Mouse (Mus musculus): ENCODE data around the gene Pglyrp2. TPM values are rescaled to one million over a fixed set of nuclear protein-coding genes. Genes with fewer than 3 reads are reported as not detected.
A peak's percentile ranks its signal among the peaks of the same experiment; 100 is the strongest.

The Pglyrp2 gene
- 1.8 and 2.2 TPM in 2 replicates for polyA plus RNA-seq (2014; fragmentation: Nextera tagmentation; extraction: Ambion mirVana)

DNA sequence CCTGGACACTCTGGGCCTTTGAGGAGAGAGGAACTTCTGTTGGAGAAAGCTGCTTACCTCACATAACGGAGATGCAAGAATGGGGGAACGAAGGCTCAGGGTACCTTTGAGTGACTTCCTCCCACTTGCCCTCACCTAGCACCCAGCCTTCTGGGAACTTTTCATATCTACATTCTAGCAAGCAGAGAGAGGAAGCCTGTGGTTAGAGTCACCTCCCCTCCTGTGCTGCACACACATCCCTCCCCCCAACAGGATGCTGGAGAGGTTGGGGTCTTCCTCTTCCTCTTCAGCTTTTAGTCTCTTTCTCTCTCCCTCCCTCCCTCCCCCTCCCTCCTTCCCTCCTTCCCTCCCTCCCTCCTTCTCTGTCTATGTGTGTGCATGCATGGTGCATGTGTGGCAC, at the start of gene Pglyrp2:
Gene Pglyrp2 (minus strand): TSS at position 134 of the 400 bp plus-strand sequence.
- Histone ChIP-seq H3K4me2 (no peak within 1 kb of the TSS), H3K9ac (ENCODE audit: low read depth, low read length) (no peak within 1 kb of the TSS), H3K4me1 (replicated peaks; ENCODE audit: control insufficient read depth, insufficient read depth, low read length) (peaks cover 3% of the 10 kb centered on the region; the same call in 1 of the 2 replicates), H3K36me3 (ENCODE audit: control insufficient read depth, insufficient read depth, low read length) (no peaks in the 10 kb centered on the region), H3K27me3 (replicated peaks; ENCODE audit: control insufficient read depth, insufficient read depth, low read length) (no peaks in the 10 kb centered on the region), H3K9me3 (ENCODE audit: control insufficient read depth, low read length) (no peaks in the 10 kb centered on the region), H3K27ac (ENCODE audit: low read depth, low read length) (no peak within 1 kb of the TSS), H3K4me3 (ENCODE audit: low read depth, low read length) (no peak within 1 kb of the TSS)
- 57% methylated on average over 2 of the region's 2 CpGs for WGBS
- no peak for ATAC-seq (replicated peaks; ENCODE audit: low FRiP score)
- no peak for DNase-seq (ENCODE audit: low spot score)

DNA sequence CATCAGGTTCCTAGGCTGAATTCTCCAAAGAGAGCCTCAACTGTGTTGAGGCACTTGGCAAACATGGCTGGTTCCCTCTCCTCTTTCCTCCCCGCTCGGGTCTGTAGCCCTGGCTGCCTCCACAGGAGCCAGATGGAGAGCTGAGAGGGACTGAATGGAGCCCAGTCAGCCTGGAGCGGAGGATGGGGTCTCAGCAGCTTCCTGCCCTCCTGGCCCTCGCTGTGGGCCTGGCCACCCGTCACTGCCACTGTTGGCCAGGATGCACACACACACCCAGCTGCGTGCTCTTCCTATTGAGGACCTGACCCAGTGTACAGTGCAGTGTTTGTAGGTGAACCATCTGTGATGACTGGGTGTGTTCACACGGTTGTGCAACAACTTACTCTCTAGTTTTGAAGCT, 48.2 kb upstream of the Pglyrp2 start:
- Histone ChIP-seq H3K36me3 (ENCODE audit: control insufficient read depth, insufficient read depth, low read length) (no peaks in the 10 kb centered on the region), H3K27me3 (replicated peaks; ENCODE audit: control insufficient read depth, insufficient read depth, low read length) (peaks cover 4% of the 10 kb centered on the region), H3K9me3 (ENCODE audit: control insufficient read depth, low read length) (no peaks in the 10 kb centered on the region), H3K27ac (ENCODE audit: low read depth, low read length) (no peak overlapping the region), H3K4me1 (replicated peaks; ENCODE audit: control insufficient read depth, insufficient read depth, low read length) (no peaks in the 10 kb centered on the region), H3K4me3 (ENCODE audit: low read depth, low read length) (no peak overlapping the region), H3K4me2 (no peak overlapping the region), H3K9ac (ENCODE audit: low read depth, low read length) (no peak overlapping the region)
- no peak for DNase-seq (ENCODE audit: low spot score)
- ATAC-seq (replicated peaks; ENCODE audit: low FRiP score): no peak
- 51% methylated on average over 7 of the region's 7 CpGs for WGBS

DNA sequence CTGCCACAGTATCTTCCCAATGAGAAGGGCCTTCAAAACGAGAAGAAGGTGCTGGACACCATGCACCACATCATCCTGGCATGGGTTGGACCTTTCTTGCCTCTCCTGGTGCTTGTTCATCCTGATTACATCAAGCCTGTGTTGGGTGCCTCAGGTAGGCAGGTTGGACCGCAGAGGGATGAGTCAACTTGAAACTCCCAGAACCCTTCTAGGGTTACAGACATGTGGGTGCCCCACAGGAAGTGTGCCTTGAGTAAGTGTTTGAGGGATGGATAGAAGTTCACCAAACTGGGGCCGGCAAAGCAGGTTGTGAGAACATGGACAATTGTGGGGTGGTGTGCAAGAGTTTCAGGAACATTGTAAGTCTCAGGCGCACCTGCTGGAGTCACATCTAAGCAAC, 46.8 kb upstream of the Pglyrp2 start:
- Histone ChIP-seq H3K9ac (ENCODE audit: low read depth, low read length) (no peak overlapping the region), H3K36me3 (ENCODE audit: control insufficient read depth, insufficient read depth, low read length) (no peaks in the 10 kb centered on the region)
- 71% methylated on average over 4 of the region's 4 CpGs for WGBS

DNA sequence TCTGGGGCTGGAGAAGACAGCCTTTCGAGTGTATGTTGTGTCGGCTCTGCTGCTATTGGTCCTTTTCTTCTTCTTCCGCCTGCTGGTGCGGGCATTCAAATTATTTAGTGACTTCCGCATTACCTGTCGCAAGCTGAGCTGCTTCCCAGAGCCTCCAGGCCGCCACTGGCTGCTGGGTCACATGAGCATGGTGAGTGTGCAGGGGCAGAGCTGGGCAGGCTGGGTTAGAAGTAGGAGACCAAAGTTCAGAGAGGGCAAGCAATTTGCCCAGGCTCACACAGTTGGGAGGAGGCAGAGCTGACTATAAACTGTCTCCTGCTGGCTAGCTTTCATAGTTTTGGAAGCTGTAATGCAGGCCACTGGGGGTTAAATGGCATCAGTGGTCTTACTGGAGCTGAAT, 44.5 kb upstream of the Pglyrp2 start:
- Histone ChIP-seq H3K9ac (ENCODE audit: low read depth, low read length) (no peak overlapping the region), H3K27ac (ENCODE audit: low read depth, low read length) (no peak overlapping the region), H3K4me3 (ENCODE audit: low read depth, low read length) (no peak overlapping the region), H3K27me3 (replicated peaks; ENCODE audit: control insufficient read depth, insufficient read depth, low read length) (peaks cover 4% of the 10 kb centered on the region), H3K36me3 (ENCODE audit: control insufficient read depth, insufficient read depth, low read length) (no peaks in the 10 kb centered on the region), H3K4me1 (replicated peaks; ENCODE audit: control insufficient read depth, insufficient read depth, low read length) (no peaks in the 10 kb centered on the region), H3K4me2 (no peak overlapping the region), H3K9me3 (ENCODE audit: control insufficient read depth, low read length) (no peaks in the 10 kb centered on the region)
- ATAC-seq (replicated peaks; ENCODE audit: low FRiP score) (no peak), DNase-seq (ENCODE audit: low spot score) (no peak)
- WGBS: 58% methylated on average over 7 of the region's 7 CpGs

More for the DNA sequence above, 46.8 kb upstream of the Pglyrp2 start:
- no peak overlapping the region for H3K27ac ChIP-seq (ENCODE audit: low read depth, low read length)
- ATAC-seq (replicated peaks; ENCODE audit: low FRiP score) (no peak), DNase-seq (ENCODE audit: low spot score) (no peak)
- H3K9me3 ChIP-seq (ENCODE audit: control insufficient read depth, low read length): no peaks in the 10 kb centered on the region
- peaks cover 4% of the 10 kb centered on the region for H3K27me3 ChIP-seq (replicated peaks; ENCODE audit: control insufficient read depth, insufficient read depth, low read length)
- no peaks in the 10 kb centered on the region for H3K4me1 ChIP-seq (replicated peaks; ENCODE audit: control insufficient read depth, insufficient read depth, low read length)
- H3K4me2 ChIP-seq: no peak overlapping the region
- H3K4me3 ChIP-seq (ENCODE audit: low read depth, low read length): no peak overlapping the region

DNA sequence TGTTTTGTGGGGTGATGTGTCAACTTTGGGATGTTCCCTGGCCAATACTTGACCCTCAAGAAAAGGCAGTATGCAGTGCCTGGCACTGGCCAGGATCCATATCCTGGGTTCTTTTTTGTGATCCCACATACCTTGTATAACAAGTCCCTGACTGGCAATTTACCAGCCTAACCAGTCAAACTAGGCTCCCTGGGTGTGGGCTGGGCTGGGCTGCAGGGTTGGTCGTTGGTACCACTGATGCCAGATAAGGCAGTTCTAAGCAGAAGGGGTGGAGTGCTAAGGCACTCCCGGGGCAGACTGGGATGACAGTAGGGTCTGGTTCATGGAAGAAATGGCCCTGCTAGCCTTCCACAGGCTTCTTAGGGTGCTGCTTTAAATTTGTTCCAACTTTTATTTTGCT, 31.0 kb upstream of the Pglyrp2 start:
- WGBS: 21% methylated on average over 2 of the region's 2 CpGs
- Histone ChIP-seq H3K27me3 (replicated peaks; ENCODE audit: control insufficient read depth, insufficient read depth, low read length) (peaks cover 13% of the 10 kb centered on the region; the same call in 1 of the 2 replicates), H3K4me1 (replicated peaks; ENCODE audit: control insufficient read depth, insufficient read depth, low read length) (peaks cover 4% of the 10 kb centered on the region), H3K4me3 (ENCODE audit: low read depth, low read length) (no peak overlapping the region), H3K36me3 (ENCODE audit: control insufficient read depth, insufficient read depth, low read length) (no peaks in the 10 kb centered on the region), H3K9ac (ENCODE audit: low read depth, low read length) (no peak overlapping the region), H3K4me2 (no peak overlapping the region), H3K9me3 (ENCODE audit: control insufficient read depth, low read length) (no peaks in the 10 kb centered on the region), H3K27ac (ENCODE audit: low read depth, low read length) (no peak overlapping the region)
- ATAC-seq (replicated peaks; ENCODE audit: low FRiP score): peak; percentile 73; the same call in 1 of the 2 replicates
- no peak for DNase-seq (ENCODE audit: low spot score)

DNA sequence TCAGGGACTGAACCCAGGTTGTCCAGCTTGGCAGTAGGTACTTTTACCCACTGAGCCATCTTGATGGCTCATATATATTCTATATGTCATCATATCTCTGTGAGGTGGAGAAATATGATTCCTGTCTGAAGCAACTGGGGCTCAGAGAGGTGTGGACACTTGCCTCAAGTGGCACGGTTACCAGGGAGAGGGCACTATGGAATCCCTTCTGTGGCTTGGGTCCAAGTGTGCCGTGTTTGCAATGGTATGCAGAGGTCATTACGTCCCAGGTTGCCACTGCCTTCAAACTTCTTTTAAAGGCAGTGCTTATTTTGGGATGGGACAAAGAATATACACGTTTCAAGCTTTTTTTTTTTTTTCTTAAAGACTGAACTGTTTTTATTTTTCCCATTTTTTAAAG, 30.2 kb upstream of the Pglyrp2 start:
- ATAC-seq (replicated peaks; ENCODE audit: low FRiP score): no peak
- Histone ChIP-seq H3K4me3 (ENCODE audit: low read depth, low read length) (no peak overlapping the region), H3K4me2 (no peak overlapping the region), H3K27me3 (replicated peaks; ENCODE audit: control insufficient read depth, insufficient read depth, low read length) (peaks cover 13% of the 10 kb centered on the region; the same call in 1 of the 2 replicates), H3K9me3 (ENCODE audit: control insufficient read depth, low read length) (no peaks in the 10 kb centered on the region), H3K9ac (ENCODE audit: low read depth, low read length) (no peak overlapping the region), H3K36me3 (ENCODE audit: control insufficient read depth, insufficient read depth, low read length) (no peaks in the 10 kb centered on the region), H3K4me1 (replicated peaks; ENCODE audit: control insufficient read depth, insufficient read depth, low read length) (peaks cover 4% of the 10 kb centered on the region), H3K27ac (ENCODE audit: low read depth, low read length) (no peak overlapping the region)
- no peak for DNase-seq (ENCODE audit: low spot score)
- WGBS: 68% methylated on average over 4 of the region's 4 CpGs

DNA sequence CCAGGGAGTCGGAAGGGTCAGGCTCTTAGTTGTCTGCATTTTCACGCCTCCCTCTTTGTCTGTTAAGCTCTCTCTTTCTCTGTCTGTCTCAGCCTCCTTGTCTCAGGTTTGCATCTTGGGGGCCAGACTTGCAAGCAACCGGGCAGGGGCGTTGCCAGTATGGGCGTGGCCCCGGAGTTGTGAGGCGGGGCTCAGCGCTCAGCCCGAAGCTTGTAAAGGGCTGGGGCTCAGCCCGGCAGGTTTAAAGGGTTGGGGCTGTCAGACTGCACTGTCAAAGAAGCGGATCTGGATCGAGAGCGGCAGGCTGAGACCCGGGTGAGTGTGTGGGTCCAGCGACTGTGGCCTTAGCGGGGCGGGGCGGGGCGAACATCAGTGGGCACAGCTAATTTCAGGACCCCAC, 28.5 kb upstream of the Pglyrp2 start, which contains the start of gene Cyp4f39:
Gene Cyp4f39 (plus strand): TSS at position 242 of the 400 bp plus-strand sequence.
- H3K4me3 ChIP-seq (ENCODE audit: low read depth, low read length): peak within 1 kb of the TSS; percentile 16
- H3K4me2 ChIP-seq: peak within 1 kb of the TSS; percentile 58
- H3K4me1 ChIP-seq (replicated peaks; ENCODE audit: control insufficient read depth, insufficient read depth, low read length): peaks cover 4% of the 10 kb centered on the region
- no peak within 1 kb of the TSS for H3K27ac ChIP-seq (ENCODE audit: low read depth, low read length)
- DNase-seq (ENCODE audit: low spot score) (peak; percentile 46), ATAC-seq (replicated peaks; ENCODE audit: low FRiP score) (peak; percentile 70; the same call in 1 of the 2 replicates)
- no peak within 1 kb of the TSS for H3K9ac ChIP-seq (ENCODE audit: low read depth, low read length)
- H3K9me3 ChIP-seq (ENCODE audit: control insufficient read depth, low read length): no peaks in the 10 kb centered on the region
- peaks cover 13% of the 10 kb centered on the region; the same call in 1 of the 2 replicates for H3K27me3 ChIP-seq (replicated peaks; ENCODE audit: control insufficient read depth, insufficient read depth, low read length)
- WGBS: 5% methylated on average over 19 of the region's 19 CpGs
- H3K36me3 ChIP-seq (ENCODE audit: control insufficient read depth, insufficient read depth, low read length): no peaks in the 10 kb centered on the region

DNA sequence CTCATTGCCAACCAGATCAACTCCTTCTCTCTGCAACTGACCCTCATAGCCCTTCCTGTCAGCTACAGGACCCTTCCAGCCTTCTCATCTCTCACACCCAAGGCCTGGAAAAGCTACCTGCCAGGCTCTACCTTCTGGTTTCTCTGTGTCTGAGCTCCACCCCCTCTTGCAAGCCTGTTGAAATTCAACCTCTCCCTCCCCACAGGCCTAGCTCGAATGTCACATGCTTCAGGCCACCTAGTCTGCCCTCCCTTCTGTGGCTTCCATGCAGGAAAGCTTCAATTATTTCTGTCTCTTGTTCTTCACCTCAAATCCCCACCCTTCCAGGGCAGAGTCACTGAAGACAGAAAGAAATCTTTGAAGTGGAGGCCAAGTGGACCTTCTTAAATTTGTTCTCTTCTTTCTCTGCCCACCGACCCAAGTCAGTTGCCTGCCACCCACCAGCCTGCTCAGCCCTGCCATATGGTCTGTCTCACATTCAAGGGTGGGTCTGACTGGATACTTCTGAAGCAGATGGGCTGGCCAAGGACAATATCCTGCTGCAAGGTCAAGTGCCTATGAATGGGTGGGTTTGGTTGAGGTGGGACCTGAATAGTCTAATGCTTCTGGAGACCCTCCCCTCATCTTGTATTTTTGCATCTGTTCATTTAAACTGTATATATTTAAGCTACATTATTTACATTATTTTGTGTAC, 27.0 kb upstream of the Pglyrp2 start:
- 46% methylated on average over 2 of the region's 2 CpGs for WGBS
- H3K9ac ChIP-seq (ENCODE audit: low read depth, low read length): no peak overlapping the region
- peaks cover 4% of the 10 kb centered on the region for H3K4me1 ChIP-seq (replicated peaks; ENCODE audit: control insufficient read depth, insufficient read depth, low read length)
- no peak for ATAC-seq (replicated peaks; ENCODE audit: low FRiP score)
- H3K27me3 ChIP-seq (replicated peaks; ENCODE audit: control insufficient read depth, insufficient read depth, low read length): peaks cover 13% of the 10 kb centered on the region; the same call in 1 of the 2 replicates
- H3K36me3 ChIP-seq (ENCODE audit: control insufficient read depth, insufficient read depth, low read length): no peaks in the 10 kb centered on the region
- DNase-seq (ENCODE audit: low spot score): no peak
- no peak overlapping the region for H3K4me2 ChIP-seq
- H3K9me3 ChIP-seq (ENCODE audit: control insufficient read depth, low read length): no peaks in the 10 kb centered on the region
- no peak overlapping the region for H3K27ac ChIP-seq (ENCODE audit: low read depth, low read length)
- H3K4me3 ChIP-seq (ENCODE audit: low read depth, low read length): no peak overlapping the region

DNA sequence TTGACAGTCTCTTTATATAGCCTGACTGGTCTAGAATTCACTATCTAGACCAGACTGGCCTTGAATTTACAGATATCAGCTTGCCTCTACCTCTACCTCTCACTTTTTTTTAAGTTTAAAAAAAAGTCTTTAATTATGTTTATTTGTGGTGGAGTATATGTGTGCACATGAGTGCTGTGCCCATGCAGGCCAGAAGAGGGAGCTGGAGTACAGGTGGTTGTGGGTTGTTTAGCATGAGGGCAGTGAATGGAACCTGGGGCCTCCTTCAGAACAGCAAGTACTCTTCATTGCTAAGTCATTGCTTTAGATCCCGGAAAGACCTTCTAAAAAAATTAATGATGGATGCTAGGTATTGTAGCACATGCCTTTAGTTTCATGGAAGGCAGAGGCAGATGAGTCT, 25.1 kb upstream of the Pglyrp2 start:
- no peaks in the 10 kb centered on the region for H3K9me3 ChIP-seq (ENCODE audit: control insufficient read depth, low read length)
- ATAC-seq (replicated peaks; ENCODE audit: low FRiP score) (no peak), DNase-seq (ENCODE audit: low spot score) (no peak)
- no peak overlapping the region for H3K4me2 ChIP-seq
- H3K9ac ChIP-seq (ENCODE audit: low read depth, low read length): no peak overlapping the region
- H3K27ac ChIP-seq (ENCODE audit: low read depth, low read length): no peak overlapping the region
- no peaks in the 10 kb centered on the region for H3K36me3 ChIP-seq (ENCODE audit: control insufficient read depth, insufficient read depth, low read length)
- H3K27me3 ChIP-seq (replicated peaks; ENCODE audit: control insufficient read depth, insufficient read depth, low read length): peaks cover 11% of the 10 kb centered on the region; the same call in 1 of the 2 replicates
- no peaks in the 10 kb centered on the region for H3K4me1 ChIP-seq (replicated peaks; ENCODE audit: control insufficient read depth, insufficient read depth, low read length)
- H3K4me3 ChIP-seq (ENCODE audit: low read depth, low read length): no peak overlapping the region
- 86% methylated on average over 1 of the region's 1 CpGs for WGBS
